Mouse (Mus musculus) midbrain, embryonic 13.5 days (tissue): ENCODE measurements at regions not wholly inside any gene's neighbourhood (a gene's known extent, or its start where the extent isn't known, plus 50 kb on each side); places are given as distances from the start of the nearest gene placed in this dataset.

Source experiments
- ATAC-seq: fragments of 200-750 bp; cut with Nextera tagmentation; 2 replicates; pipeline ENCODE4 v1.8.0; 2017; ENCODE audit warnings: mild to moderate bottlenecking, moderate TSS enrichment, moderate library complexity
- H3K27ac ChIP-seq: fragments of 300-500 bp; sonication (generic); 2 replicates; pipeline ENCODE4 v1.5.1; 2015; ENCODE audit warnings: inconsistent platforms, mild to moderate bottlenecking, moderate library complexity
- H3K27me3 ChIP-seq: fragments of 300-500 bp; sonication (generic); 2 replicates; pipeline ENCODE4 v1.6.1; 2015; ENCODE audit warnings: mild to moderate bottlenecking, inconsistent platforms
- H3K36me3 ChIP-seq: fragments of 300-500 bp; sonication (generic); 2 replicates; pipeline ENCODE4 v1.6.1; 2015; ENCODE audit warnings: mild to moderate bottlenecking, inconsistent platforms
- H3K4me1 ChIP-seq: fragments of 300-500 bp; sonication (generic); replicated peaks from 2 replicates; pipeline ENCODE4 v1.6.1; 2015; ENCODE audit warnings: inconsistent platforms
- H3K4me2 ChIP-seq: fragments of 300-500 bp; sonication (generic); replicated peaks from 2 replicates; pipeline ENCODE4 v1.6.1; 2015; ENCODE audit warnings: moderate library complexity, mild to moderate bottlenecking, inconsistent platforms
- H3K4me3 ChIP-seq: fragments of 300-500 bp; sonication (generic); replicated peaks from 2 replicates; pipeline ENCODE4 v1.5.1; 2015; ENCODE audit warnings: mild to moderate bottlenecking, inconsistent platforms
- H3K9ac ChIP-seq: fragments of 300-500 bp; sonication (generic); replicated peaks from 2 replicates; pipeline ENCODE4 v1.6.1; 2015; ENCODE audit warnings: mild to moderate bottlenecking, inconsistent platforms
- H3K9me3 ChIP-seq: fragments of 300-500 bp; sonication (generic); 2 replicates; pipeline ENCODE4 v1.6.1; 2016; ENCODE audit warnings: mild to moderate bottlenecking, inconsistent platforms
- WGBS: fragments of 180-500 bp; shearing (Covaris S2); methylation state at CpG from one replicate; pipeline ENCODE4 v1.1.7; 2015; 5-methylcytosine and 5-hydroxymethylcytosine counted together

DNA sequence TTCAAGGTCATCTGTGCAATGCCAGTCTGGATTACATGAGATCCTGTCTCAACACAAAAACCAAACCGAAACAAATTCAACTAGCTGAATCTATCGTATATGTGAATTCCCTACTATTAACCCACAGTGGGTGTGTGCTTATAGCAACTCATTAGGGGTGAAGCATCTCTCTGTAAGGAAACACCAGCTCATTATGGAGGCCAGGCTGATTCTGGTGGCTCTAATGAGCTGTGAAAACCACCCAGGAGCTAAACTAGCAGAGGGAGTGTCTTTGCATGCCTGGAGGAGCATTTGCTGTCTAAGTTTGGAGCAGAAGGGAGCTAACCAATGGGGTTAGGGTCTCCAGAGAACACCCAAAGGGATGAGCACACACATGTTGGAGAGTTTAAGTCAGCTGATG, 54.1 kb upstream of the Adamts2 start:
- H3K27ac ChIP-seq: no peak overlapping the region
- no peak overlapping the region for H3K4me3 ChIP-seq
- H3K4me1 ChIP-seq: no peaks in the 10 kb centered on the region
- no peak overlapping the region for H3K4me2 ChIP-seq
- H3K9ac ChIP-seq: no peak overlapping the region
- ATAC-seq: no peak
- no peaks in the 10 kb centered on the region for H3K36me3 ChIP-seq
- no peaks in the 10 kb centered on the region for H3K27me3 ChIP-seq
- H3K9me3 ChIP-seq: no peaks in the 10 kb centered on the region
- WGBS: 77% methylated on average over 2 of the region's 2 CpGs

- Histone ChIP-seq H3K27me3 (no peaks in the 10 kb centered on the region), H3K4me3 (no peak overlapping the region), H3K9ac (no peak overlapping the region), H3K9me3 (no peaks in the 10 kb centered on the region), H3K4me1 (no peaks in the 10 kb centered on the region), H3K27ac (no peak overlapping the region), H3K4me2 (no peak overlapping the region), H3K36me3 (no peaks in the 10 kb centered on the region)
- no peak for ATAC-seq
- 90% methylated on average over 11 of the region's 11 CpGs for WGBS
Measured at GRCm38 (mm10) chr11:50546456-50547144, 55.3 kb upstream of the Adamts2 start.

GRCm38 (mm10) chr11:50545421-50545820, 56.5 kb upstream of the Adamts2 start:
- Histone ChIP-seq H3K4me2 (no peak overlapping the region), H3K9ac (no peak overlapping the region), H3K4me3 (no peak overlapping the region), H3K9me3 (no peaks in the 10 kb centered on the region), H3K4me1 (no peaks in the 10 kb centered on the region), H3K27ac (no peak overlapping the region), H3K27me3 (no peaks in the 10 kb centered on the region), H3K36me3 (no peaks in the 10 kb centered on the region)
- ATAC-seq: no peak
- WGBS: 83% methylated on average over 6 of the region's 6 CpGs

GRCm38 (mm10) chr11:50540136-50540535, 61.7 kb upstream of the Adamts2 start:
- Histone ChIP-seq H3K27ac (no peak overlapping the region), H3K4me3 (no peak overlapping the region), H3K36me3 (no peaks in the 10 kb centered on the region), H3K9ac (no peak overlapping the region), H3K27me3 (no peaks in the 10 kb centered on the region), H3K4me2 (no peak overlapping the region), H3K4me1 (no peaks in the 10 kb centered on the region), H3K9me3 (no peaks in the 10 kb centered on the region)
- WGBS: 85% methylated on average over 11 of the region's 11 CpGs
- ATAC-seq: no peak

DNA sequence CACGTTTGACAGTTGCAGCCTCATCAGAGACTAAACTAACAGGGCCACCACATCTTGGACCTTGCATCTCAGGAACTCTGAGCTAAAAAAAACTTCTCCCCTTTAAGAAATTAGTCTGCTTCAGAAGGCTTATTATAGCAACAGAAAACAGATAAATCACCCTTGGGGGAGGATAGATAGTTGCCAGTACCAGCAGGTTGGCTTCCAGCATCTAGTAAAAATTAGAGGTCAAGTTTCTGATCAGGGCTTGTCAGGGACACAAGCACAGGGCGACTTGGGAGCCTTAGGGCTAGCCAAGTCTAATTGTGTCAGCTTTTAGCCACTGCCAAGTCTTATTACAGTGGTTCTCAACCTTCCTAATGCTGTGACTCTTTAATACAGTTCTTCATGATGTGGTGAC, 67.6 kb upstream of the Adamts2 start:
- H3K9me3 ChIP-seq: no peaks in the 10 kb centered on the region
- no peak overlapping the region for H3K4me2 ChIP-seq
- H3K27ac ChIP-seq: no peak overlapping the region
- no peak overlapping the region for H3K9ac ChIP-seq
- no peak overlapping the region for H3K4me3 ChIP-seq
- H3K4me1 ChIP-seq: no peaks in the 10 kb centered on the region
- no peaks in the 10 kb centered on the region for H3K27me3 ChIP-seq
- no peak for ATAC-seq
- no peaks in the 10 kb centered on the region for H3K36me3 ChIP-seq
- 48% methylated on average over 2 of the region's 2 CpGs for WGBS

GRCm38 (mm10) chr11:50527923-50528322, 74.0 kb upstream of the Adamts2 start:
- Histone ChIP-seq H3K4me2 (no peak overlapping the region), H3K4me3 (no peak overlapping the region), H3K4me1 (no peaks in the 10 kb centered on the region), H3K9me3 (no peaks in the 10 kb centered on the region), H3K27me3 (no peaks in the 10 kb centered on the region), H3K9ac (no peak overlapping the region), H3K27ac (no peak overlapping the region), H3K36me3 (no peaks in the 10 kb centered on the region)
- no peak for ATAC-seq
- 67% methylated on average over 5 of the region's 5 CpGs for WGBS

- 0 out of 2 replicates have a peak, but pooled peaks cover 5% of the 10 kb centered on the region for H3K4me1 ChIP-seq
- no peaks in the 10 kb centered on the region for H3K36me3 ChIP-seq
- no peaks in the 10 kb centered on the region for H3K9me3 ChIP-seq
- no peak for ATAC-seq
- H3K9ac ChIP-seq: no peak overlapping the region
- 67% methylated on average over 9 of the region's 9 CpGs for whole genome bisulfite sequencing
- H3K4me2 ChIP-seq: no peak overlapping the region
- no peak overlapping the region for H3K4me3 ChIP-seq
- no peaks in the 10 kb centered on the region for H3K27me3 ChIP-seq
- no peak overlapping the region for H3K27ac ChIP-seq
Measured at GRCm38 (mm10) chr11:50520162-50520561, 81.7 kb upstream of the Adamts2 start.

DNA sequence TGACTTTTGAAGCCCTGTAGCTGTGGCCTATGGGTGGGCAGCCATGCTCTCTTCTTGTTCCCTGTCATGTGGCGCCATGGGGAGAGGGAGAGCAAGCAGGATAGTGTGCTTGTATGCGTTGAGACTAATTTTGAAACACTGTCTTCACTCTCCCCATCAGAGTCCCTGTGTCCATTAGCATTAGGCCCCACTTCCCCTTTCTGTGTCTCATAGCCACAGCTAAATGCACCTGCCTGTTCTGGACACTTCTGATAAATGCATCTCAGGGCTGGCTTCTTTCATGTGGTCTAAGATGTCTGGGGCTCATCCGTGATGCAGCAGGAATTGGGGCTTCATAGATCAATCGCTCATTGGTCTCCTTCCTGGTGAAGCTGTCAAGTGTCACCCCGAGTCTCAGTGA, 77.0 kb upstream of the Rufy1 start:
- H3K4me2 ChIP-seq: no peak overlapping the region
- no peak overlapping the region for H3K4me3 ChIP-seq
- H3K9ac ChIP-seq: no peak overlapping the region
- ATAC-seq: no peak
- H3K4me1 ChIP-seq: peaks cover 21% of the 10 kb centered on the region
- no peaks in the 10 kb centered on the region for H3K36me3 ChIP-seq
- WGBS: 82% methylated on average over 5 of the region's 5 CpGs
- H3K9me3 ChIP-seq: no peaks in the 10 kb centered on the region; the same call in 1 of the 2 replicates
- peak overlapping the region; percentile 75; the same call in 1 of the 2 replicates for H3K27ac ChIP-seq
- H3K27me3 ChIP-seq: no peaks in the 10 kb centered on the region

DNA sequence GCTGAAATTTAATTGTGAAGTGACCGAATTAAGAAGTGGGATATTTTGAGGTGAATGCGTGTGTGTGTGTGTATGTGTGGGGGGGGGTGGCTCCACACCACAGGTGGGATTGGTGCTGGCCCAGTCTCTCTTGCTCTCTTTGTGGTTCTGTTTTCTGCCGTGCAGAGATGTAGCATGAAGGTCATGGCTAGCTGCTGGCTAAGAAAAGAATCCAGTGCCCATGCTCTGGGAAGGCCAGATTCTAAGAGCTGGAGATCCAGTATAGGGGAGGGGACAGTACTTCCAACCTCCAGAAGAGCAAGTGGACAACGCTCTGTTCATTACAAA, 76.5 kb upstream of the Rufy1 start:
- no peaks in the 10 kb centered on the region; the same call in 1 of the 2 replicates for H3K9me3 ChIP-seq
- peak overlapping the region; percentile 75 for H3K27ac ChIP-seq
- H3K27me3 ChIP-seq: no peaks in the 10 kb centered on the region
- no peaks in the 10 kb centered on the region for H3K36me3 ChIP-seq
- no peak overlapping the region for H3K4me2 ChIP-seq
- H3K4me1 ChIP-seq: peaks cover 21% of the 10 kb centered on the region
- ATAC-seq: peak; percentile 38; the same call in 1 of the 2 replicates
- H3K4me3 ChIP-seq: no peak overlapping the region
- H3K9ac ChIP-seq: peak overlapping the region; percentile 28; the same call in 1 of the 2 replicates
- WGBS: 68% methylated on average over 4 of the region's 4 CpGs

DNA sequence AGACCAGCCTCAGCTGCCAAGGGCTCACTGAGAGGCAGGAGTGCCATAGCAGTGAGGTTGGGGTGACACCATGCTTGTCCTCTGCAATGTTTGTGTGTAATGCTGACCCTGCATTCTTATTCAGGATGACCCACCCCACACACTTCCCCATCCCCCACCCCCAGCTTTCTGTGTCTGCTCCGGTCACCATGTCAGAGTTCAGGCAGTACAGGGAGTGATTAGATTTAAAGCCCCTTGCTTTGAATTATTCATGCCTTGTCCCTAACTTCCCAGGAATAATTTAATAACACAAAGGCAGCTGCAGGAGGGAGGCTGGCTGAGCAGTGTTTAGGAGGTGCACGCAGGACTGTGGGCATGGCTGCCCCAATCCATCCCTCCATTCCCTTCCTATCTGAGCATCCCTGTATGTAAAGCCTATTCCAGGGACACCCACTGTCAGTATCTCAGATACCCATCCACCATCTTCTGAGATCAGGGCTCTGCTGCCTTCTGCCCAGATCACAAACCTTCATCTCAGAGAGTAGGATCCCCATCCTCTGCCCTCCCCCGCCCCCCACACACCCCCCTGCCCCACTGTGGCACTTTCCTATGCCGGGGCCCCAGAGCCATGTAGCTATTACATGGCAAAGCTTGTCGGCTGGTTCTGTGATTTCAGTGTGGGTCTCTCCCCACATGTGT, 76.0 kb upstream of the Rufy1 start:
- no peaks in the 10 kb centered on the region for H3K27me3 ChIP-seq
- H3K27ac ChIP-seq: peak overlapping the region; percentile 75
- H3K9me3 ChIP-seq: no peaks in the 10 kb centered on the region; the same call in 1 of the 2 replicates

DNA sequence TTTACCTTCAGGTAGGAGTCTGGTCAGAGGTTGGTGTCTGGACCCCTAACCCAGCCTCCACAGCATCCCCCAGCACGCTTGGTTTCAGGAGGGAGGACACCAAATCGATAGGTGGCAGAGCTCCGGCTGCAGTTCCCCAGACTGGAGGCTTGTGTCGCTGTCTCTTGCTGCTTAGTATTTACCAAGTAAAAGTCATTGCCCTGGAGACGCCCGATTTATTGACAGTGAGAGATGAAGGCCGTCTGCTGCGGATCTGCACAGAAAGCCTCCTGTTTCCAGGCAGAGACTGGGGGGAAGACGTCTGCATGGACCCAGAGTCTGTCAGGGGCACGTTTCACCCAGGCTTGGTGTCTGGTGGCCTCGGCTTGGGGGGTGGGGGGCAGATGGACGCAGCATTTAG, 70.4 kb upstream of the Rufy1 start:
- H3K4me2 ChIP-seq: no peak overlapping the region
- H3K27me3 ChIP-seq: no peaks in the 10 kb centered on the region
- ATAC-seq: no peak
- H3K4me1 ChIP-seq: peaks cover 6% of the 10 kb centered on the region
- H3K9ac ChIP-seq: no peak overlapping the region
- no peak overlapping the region for H3K4me3 ChIP-seq
- H3K9me3 ChIP-seq: no peaks in the 10 kb centered on the region
- H3K27ac ChIP-seq: no peak overlapping the region
- H3K36me3 ChIP-seq: no peaks in the 10 kb centered on the region
- 64% methylated on average over 12 of the region's 12 CpGs for WGBS

More for the DNA sequence above, 76.0 kb upstream of the Rufy1 start:
- H3K36me3 ChIP-seq: no peaks in the 10 kb centered on the region
- H3K4me1 ChIP-seq: peaks cover 21% of the 10 kb centered on the region
- peak overlapping the region; percentile 28; the same call in 1 of the 2 replicates for H3K9ac ChIP-seq
- peak; percentile 87 for ATAC-seq
- no peak overlapping the region for H3K4me2 ChIP-seq
- WGBS: 25% methylated on average over 5 of the region's 5 CpGs
- no peak overlapping the region for H3K4me3 ChIP-seq

- WGBS: 95% methylated on average over 5 of the region's 5 CpGs
- ATAC-seq: no peak
- no peak overlapping the region for H3K4me3 ChIP-seq
- H3K9ac ChIP-seq: no peak overlapping the region
- peaks cover 21% of the 10 kb centered on the region for H3K4me1 ChIP-seq
- no peaks in the 10 kb centered on the region for H3K36me3 ChIP-seq
- no peak overlapping the region for H3K4me2 ChIP-seq
- H3K27me3 ChIP-seq: no peaks in the 10 kb centered on the region
- no peaks in the 10 kb centered on the region for H3K9me3 ChIP-seq
- peak overlapping the region; percentile 80 for H3K27ac ChIP-seq
Measured at GRCm38 (mm10) chr11:50493123-50493476, 62.2 kb upstream of the Rufy1 start.
